In genomic region chr6:145469260-145469943, GRCm38 (mm10) we compare ENCODE assay signal across 20 mouse cellular contexts.
DNase-seq lines count a peak whose midpoint lies in the region; ATAC-seq and TF ChIP-seq lines count a peak whose summit lies in the region.
"Had no signal": no experiment of that assay in that cellular context is flagged by ENCODE, and none has a peak within 500 bp of the region (broad histone marks: within the 10 kb centered on the region; RNA-seq: fewer than 3 reads in every experiment).

No protein-coding gene starts in this region.

- H3K36me3 ChIP-seq in hindbrain, embryonic 13.5 days = no peaks in the 10 kb centered on the region
- H3K36me3 ChIP-seq in hindbrain, postnatal 0 days (ENCODE audit: insufficient read depth, low read length) = no peaks in the 10 kb centered on the region
- no peaks in the 10 kb centered on the region for H3K36me3 ChIP-seq in midbrain, embryonic 13.5 days
- H3K36me3 ChIP-seq in midbrain, embryonic 11.5 days (ENCODE audit: control insufficient read depth, insufficient read depth, low read length) = no peaks in the 10 kb centered on the region
- no peaks in the 10 kb centered on the region for H3K36me3 ChIP-seq in midbrain, postnatal 0 days (ENCODE audit: insufficient read depth, low read length)
- H3K36me3 ChIP-seq: limb, embryonic 10.5 days; liver, embryonic 12.5 days had no signal

- TF ChIP-seq CTCF in hindbrain, postnatal 0 days (IDR thresholded peaks at IDR 0.05; ENCODE audit: low read depth) = no peak
- no peak for TF ChIP-seq CTCF in brain, embryonic 14.5 days (IDR thresholded peaks at IDR 0.05; ENCODE audit: borderline replicate concordance, extremely low read depth, insufficient read depth, insufficient read length)
- TF ChIP-seq CTCF in midbrain, postnatal 0 days (IDR thresholded peaks at IDR 0.05) = no peak

- no peak for TF ChIP-seq POLR2A in brain, embryonic 14.5 days (IDR thresholded peaks at IDR 0.05; ENCODE audit: borderline replicate concordance, extremely low read depth, insufficient read depth, insufficient read length, poor library complexity, severe bottlenecking)

- H3K9me3 ChIP-seq in hindbrain, embryonic 13.5 days = no peaks in the 10 kb centered on the region
- no peaks in the 10 kb centered on the region for H3K9me3 ChIP-seq in hindbrain, postnatal 0 days (ENCODE audit: low read length)
- no peaks in the 10 kb centered on the region for H3K9me3 ChIP-seq in midbrain, embryonic 13.5 days
- no peaks in the 10 kb centered on the region for H3K9me3 ChIP-seq in midbrain, embryonic 11.5 days (ENCODE audit: control insufficient read depth, low read length)
- H3K9me3 ChIP-seq in midbrain, postnatal 0 days (ENCODE audit: low read length) = no peaks in the 10 kb centered on the region
- H3K9me3 ChIP-seq: limb, embryonic 10.5 days; liver, embryonic 12.5 days had no signal

- peak overlapping the region; percentile 1; the same call in 1 of the 2 replicates for H3K27ac ChIP-seq in hindbrain, embryonic 13.5 days
- H3K27ac ChIP-seq in hindbrain, postnatal 0 days = no peak overlapping the region
- 0 out of 2 replicates have a peak overlapping the region, but pooled peaks have one; percentile 32 for H3K27ac ChIP-seq in midbrain, embryonic 13.5 days
- H3K27ac ChIP-seq in midbrain, embryonic 11.5 days (ENCODE audit: low read depth, low read length) = no peak overlapping the region
- H3K27ac ChIP-seq in midbrain, postnatal 0 days (ENCODE audit: low read depth, low read length) = no peak overlapping the region
- H3K27ac ChIP-seq: kidney, postnatal 0 days; limb, embryonic 10.5 days; liver, embryonic 12.5 days had no signal

- no peak for ATAC-seq in hindbrain, embryonic 13.5 days (ENCODE audit: low FRiP score)
- ATAC-seq in hindbrain, postnatal 0 days = no peak
- ATAC-seq in midbrain, embryonic 13.5 days = peak; percentile 48; the same call in 1 of the 2 replicates
- no peak for ATAC-seq in midbrain, embryonic 11.5 days (ENCODE audit: low FRiP score)
- ATAC-seq in midbrain, postnatal 0 days (ENCODE audit: low FRiP score) = 0 out of 2 replicates have a peak, but pooled peaks have one; percentile 28
- ATAC-seq: activated CD4-positive, CD25-positive, alpha-beta regulatory T cell, adult 4 months; inflammation-experienced regulatory T-cells, adult 6 months; liver, embryonic 12.5 days had no signal

- H3K4me1 ChIP-seq in hindbrain, embryonic 13.5 days (replicated peaks) = peaks cover 34% of the 10 kb centered on the region
- H3K4me1 ChIP-seq in hindbrain, postnatal 0 days (ENCODE audit: insufficient read depth, low read length) = no peaks in the 10 kb centered on the region
- peaks cover 28% of the 10 kb centered on the region for H3K4me1 ChIP-seq in midbrain, embryonic 13.5 days (replicated peaks)
- no peaks in the 10 kb centered on the region for H3K4me1 ChIP-seq in midbrain, embryonic 11.5 days (ENCODE audit: control insufficient read depth, insufficient read depth, low read length)
- 0 out of 2 replicates have a peak, but pooled peaks cover 2% of the 10 kb centered on the region for H3K4me1 ChIP-seq in midbrain, postnatal 0 days (ENCODE audit: insufficient read depth, low read length)
- H3K4me1 ChIP-seq: liver, embryonic 12.5 days had no signal

- DNase-seq in hindbrain, postnatal 0 days (ENCODE audit: low spot score) = no peak
- DNase-seq in midbrain, embryonic 11.5 days (ENCODE audit: low spot score, missing footprints) = no peak
- peak; percentile 55 for DNase-seq in brain, embryonic 14.5 days (ENCODE audit: low read depth)
- DNase-seq in midbrain, postnatal 0 days (ENCODE audit: low spot score) = no peak
- no peak for DNase-seq in gastrocnemius, postnatal 25 days
- DNase-seq: adrenal gland, adult 8-10 months; cerebellum, adult 18-20 months; cerebellum, postnatal 14 days; kidney, adult 18-20 months; lung, embryonic 14.5 days; right cerebral cortex, adult 18-20 months; right cerebral cortex, postnatal 4 days; thymus, postnatal 25 days had no signal

- no peaks in the 10 kb centered on the region for H3K27me3 ChIP-seq in hindbrain, embryonic 13.5 days
- H3K27me3 ChIP-seq in hindbrain, postnatal 0 days (ENCODE audit: insufficient read depth, low read length) = no peaks in the 10 kb centered on the region
- H3K27me3 ChIP-seq in midbrain, embryonic 13.5 days = no peaks in the 10 kb centered on the region
- no peaks in the 10 kb centered on the region for H3K27me3 ChIP-seq in midbrain, embryonic 11.5 days (ENCODE audit: control insufficient read depth, insufficient read depth, low read length)
- no peaks in the 10 kb centered on the region for H3K27me3 ChIP-seq in midbrain, postnatal 0 days (ENCODE audit: insufficient read depth, low read length)
- H3K27me3 ChIP-seq: liver, embryonic 12.5 days had no signal

- no peak overlapping the region for H3K4me2 ChIP-seq in hindbrain, embryonic 13.5 days
- no peak overlapping the region for H3K4me2 ChIP-seq in hindbrain, postnatal 0 days (ENCODE audit: low read depth, low read length)
- no peak overlapping the region for H3K4me2 ChIP-seq in midbrain, embryonic 13.5 days (replicated peaks)
- no peak overlapping the region for H3K4me2 ChIP-seq in midbrain, embryonic 11.5 days
- H3K4me2 ChIP-seq in midbrain, postnatal 0 days (ENCODE audit: low read depth, low read length, poor library complexity, severe bottlenecking) = no peak overlapping the region
- H3K4me2 ChIP-seq: liver, embryonic 12.5 days; lung, embryonic 14.5 days had no signal

- H3K4me3 ChIP-seq in hindbrain, embryonic 13.5 days = no peak overlapping the region
- H3K4me3 ChIP-seq in hindbrain, postnatal 0 days (ENCODE audit: low read length) = no peak overlapping the region
- H3K4me3 ChIP-seq in midbrain, embryonic 13.5 days (replicated peaks) = no peak overlapping the region
- H3K4me3 ChIP-seq in midbrain, embryonic 11.5 days (ENCODE audit: low read depth, low read length) = no peak overlapping the region
- H3K4me3 ChIP-seq in midbrain, postnatal 0 days (ENCODE audit: low read depth, low read length) = no peak overlapping the region
- H3K4me3 ChIP-seq: limb, embryonic 10.5 days; liver, embryonic 12.5 days had no signal

- H3K9ac ChIP-seq in hindbrain, embryonic 13.5 days = no peak overlapping the region
- H3K9ac ChIP-seq in hindbrain, postnatal 0 days (replicated peaks; ENCODE audit: low read length) = no peak overlapping the region
- H3K9ac ChIP-seq in midbrain, embryonic 13.5 days (replicated peaks) = no peak overlapping the region
- H3K9ac ChIP-seq in midbrain, embryonic 11.5 days (ENCODE audit: low read length) = no peak overlapping the region
- H3K9ac ChIP-seq in midbrain, postnatal 0 days (replicated peaks; ENCODE audit: low read length, poor library complexity, severe bottlenecking) = no peak overlapping the region
- H3K9ac ChIP-seq: liver, embryonic 12.5 days; lung, embryonic 14.5 days had no signal

- WGBS in hindbrain, embryonic 13.5 days = 56% methylated on average over 8 of the region's 8 CpGs
- WGBS in hindbrain, postnatal 0 days = 50% methylated on average over 8 of the region's 8 CpGs
- 56% methylated on average over 8 of the region's 8 CpGs for WGBS in midbrain, embryonic 13.5 days
- 76% methylated on average over 8 of the region's 8 CpGs for WGBS in midbrain, embryonic 11.5 days
- WGBS in midbrain, postnatal 0 days = 48% methylated on average over 8 of the region's 8 CpGs

Comparison
In these comparisons a context has a peak if more than half of its experiments do, and no peak if none do; other contexts are left out.
1. ATAC-seq: peak in midbrain, embryonic 13.5 days (single experiment) and midbrain, postnatal 0 days (single experiment); none in hindbrain, embryonic 13.5 days (single experiment), hindbrain, postnatal 0 days (single experiment) and midbrain, embryonic 11.5 days (single experiment).
2. H3K27ac ChIP-seq: peak in hindbrain, embryonic 13.5 days (single experiment) and midbrain, embryonic 13.5 days (single experiment); none in hindbrain, postnatal 0 days (single experiment), midbrain, embryonic 11.5 days (single experiment) and midbrain, postnatal 0 days (single experiment).